Mouse (Mus musculus): Measurements from ENCODE around the gene Ifnk.

Gene Ifnk

GRCm38 (mm10) chr4:35140317-35140716 is 11.5 kb upstream of the Ifnk start:
- no peak for DNase-seq (ENCODE audit: low read depth, low spot score)

- DNase-seq (ENCODE audit: low read depth, low spot score), result no peak
Measured at GRCm38 (mm10) chr4:35143472-35144102, 8.3 kb upstream of the Ifnk start.

GRCm38 (mm10) chr4:35145726-35146125 is 6.1 kb upstream of the Ifnk start:
- no peak for DNase-seq (ENCODE audit: low read depth, low spot score)

GRCm38 (mm10) chr4:35146597-35146996 is 5.3 kb upstream of the Ifnk start:
- no peak for DNase-seq (ENCODE audit: low read depth, low spot score)

GRCm38 (mm10) chr4:35148326-35148725 is 3.5 kb upstream of the Ifnk start:
- DNase-seq (ENCODE audit: low read depth, low spot score), result no peak

DNA sequence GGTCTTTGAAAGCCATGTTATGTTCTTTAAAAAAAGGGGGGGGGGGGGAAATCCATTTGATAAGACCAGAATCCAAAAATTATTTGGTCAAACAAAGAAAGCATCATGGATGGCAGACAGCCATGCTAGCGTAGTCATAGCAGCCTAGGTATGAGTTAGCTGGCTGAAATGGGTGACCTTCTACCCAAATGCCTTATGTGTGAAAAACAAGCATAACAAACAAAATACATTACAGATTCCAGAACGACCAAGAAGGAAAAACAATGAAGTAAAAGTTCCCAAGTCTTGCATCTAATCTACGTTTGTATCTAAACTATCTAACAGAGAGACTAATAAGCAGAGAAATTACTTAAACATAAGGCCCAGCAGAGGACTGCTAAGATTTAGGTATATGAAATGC is 1.1 kb upstream of the Ifnk start:
- DNase-seq (ENCODE audit: low read depth, low spot score), result no peak

- DNase-seq (ENCODE audit: low read depth, low spot score), result no peak
Measured at GRCm38 (mm10) chr4:35154051-35154450, 2.2 kb downstream of the Ifnk start.

DNA sequence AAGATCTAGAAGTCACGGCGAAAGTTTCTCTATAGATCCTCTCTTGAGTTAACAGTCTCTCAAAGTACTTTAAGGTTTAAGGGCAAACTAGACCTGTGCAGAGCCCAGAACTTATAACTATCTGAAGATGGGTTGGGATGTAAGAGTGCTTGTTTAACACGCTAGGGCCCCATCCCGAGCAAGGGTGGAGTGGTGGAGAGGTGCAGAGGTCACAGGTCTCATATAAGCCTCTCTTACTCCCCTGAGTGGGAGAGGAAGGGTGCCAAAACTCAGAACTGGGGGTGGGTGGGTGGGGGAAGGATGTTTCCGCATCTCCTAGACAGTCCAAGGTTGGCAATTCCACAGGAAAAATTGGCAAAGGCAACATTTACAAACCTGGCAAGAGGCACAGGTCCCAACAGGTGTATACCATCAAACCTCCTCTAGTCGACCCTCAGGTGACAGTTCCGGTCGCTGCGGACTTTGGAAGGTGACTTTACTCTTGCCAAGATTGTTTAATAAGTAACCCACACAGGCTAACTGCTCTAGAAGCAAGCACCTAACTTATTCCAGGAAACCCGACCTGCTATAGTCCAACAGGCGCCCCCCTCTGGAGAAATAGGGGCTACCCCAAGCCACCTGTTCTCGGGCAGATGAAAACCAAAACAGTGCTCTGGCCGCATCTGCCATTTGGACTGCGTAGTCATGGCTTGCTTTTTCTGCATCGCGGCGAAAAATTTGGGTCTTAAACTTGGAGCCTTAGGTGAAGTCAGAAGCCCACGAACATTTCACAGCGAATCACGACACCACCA is 3.5 kb downstream of the Ifnk start:
- peak; percentile 64 for DNase-seq (ENCODE audit: low read depth, low spot score)

- peak; percentile 54 for DNase-seq (ENCODE audit: low read depth, low spot score)
Measured at GRCm38 (mm10) chr4:35156149-35156611, 4.3 kb downstream of the Ifnk start.

GRCm38 (mm10) chr4:35156751-35157611 is 5.1 kb downstream of the Ifnk start, which contains the start of gene Mob3b:
Gene Mob3b (minus strand): TSS chr4:35157484.
- peak; percentile 88 for DNase-seq (ENCODE audit: low read depth, low spot score)

- no peak for DNase-seq (ENCODE audit: low read depth, low spot score)
Measured at GRCm38 (mm10) chr4:35157815-35158214, 6.0 kb downstream of the Ifnk start.

GRCm38 (mm10) chr4:35165275-35165674 is 13.4 kb downstream of the Ifnk start:
- no peak for DNase-seq (ENCODE audit: low read depth, low spot score)

- DNase-seq (ENCODE audit: low read depth, low spot score), result no peak
Measured at GRCm38 (mm10) chr4:35165947-35166346, 14.1 kb downstream of the Ifnk start.

DNA sequence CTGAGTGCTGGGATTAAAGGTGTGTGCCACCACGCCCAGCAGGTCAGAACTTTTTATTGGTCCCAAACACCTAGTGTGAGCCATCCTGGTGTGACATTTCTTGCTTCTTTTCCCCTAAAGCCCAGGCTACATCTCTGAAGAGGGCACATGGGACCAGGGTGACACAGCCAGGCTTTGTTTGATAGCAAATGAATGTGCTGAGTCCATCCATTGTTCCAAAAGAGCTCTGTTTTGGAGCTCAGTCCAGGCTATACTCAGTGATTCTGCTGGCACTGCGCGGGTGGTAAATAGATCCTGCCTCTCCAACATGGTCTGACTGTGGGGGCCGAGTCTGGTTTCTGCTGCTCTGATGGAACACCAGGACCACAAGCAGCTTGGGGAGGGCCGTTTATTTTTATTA is 16.0 kb downstream of the Ifnk start:
- no peak for DNase-seq (ENCODE audit: low read depth, low spot score)

- DNase-seq (ENCODE audit: low read depth, low spot score), result no peak
Measured at GRCm38 (mm10) chr4:35169571-35170125, 17.8 kb downstream of the Ifnk start.

DNA sequence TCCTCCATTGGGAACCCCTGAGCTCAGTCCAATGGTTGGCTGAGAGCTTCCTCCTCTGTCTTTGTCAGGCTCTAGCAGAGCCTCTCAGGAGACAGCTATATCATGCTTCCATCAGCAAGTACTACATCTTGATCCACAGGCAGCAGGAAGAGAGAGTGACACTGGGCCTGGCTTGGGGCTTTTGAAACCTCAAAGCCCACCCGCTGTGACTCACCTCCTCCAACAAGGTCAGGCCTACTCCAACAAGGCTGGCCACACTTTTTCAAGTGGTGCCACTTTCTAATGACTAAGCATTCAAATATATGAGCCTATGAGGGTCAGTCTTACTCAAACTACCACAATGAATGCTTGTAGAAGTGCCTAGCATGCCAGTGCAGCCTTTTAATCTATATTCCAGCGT is 20.6 kb downstream of the Ifnk start:
- DNase-seq (ENCODE audit: low read depth, low spot score), result no peak

GRCm38 (mm10) chr4:35173551-35173950 is 21.7 kb downstream of the Ifnk start:
- no peak for DNase-seq (ENCODE audit: low read depth, low spot score)

DNA sequence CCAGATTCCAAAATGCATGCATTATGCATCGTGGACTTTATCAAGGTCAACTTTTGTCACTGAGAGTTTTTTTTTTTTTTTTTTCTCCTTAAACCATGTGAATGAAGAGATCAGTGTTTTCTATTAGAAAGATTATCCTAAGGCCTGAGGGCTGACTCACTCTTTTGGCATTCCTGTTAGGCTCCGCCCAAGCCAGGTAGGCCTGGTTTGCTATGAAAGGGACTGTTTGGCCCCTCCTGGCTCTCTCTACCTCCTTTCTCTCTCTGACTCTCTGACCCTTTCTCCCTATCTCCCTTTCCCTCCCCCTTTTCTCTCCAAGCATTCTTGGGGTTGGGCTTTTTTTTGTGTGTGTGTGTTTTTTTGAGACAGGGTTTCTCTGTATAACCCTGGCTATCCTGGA is 23.7 kb downstream of the Ifnk start:
- no peak for DNase-seq (ENCODE audit: low read depth, low spot score)

- no peak for DNase-seq (ENCODE audit: low read depth, low spot score)
Measured at GRCm38 (mm10) chr4:35177926-35178645, 26.2 kb downstream of the Ifnk start.

DNA sequence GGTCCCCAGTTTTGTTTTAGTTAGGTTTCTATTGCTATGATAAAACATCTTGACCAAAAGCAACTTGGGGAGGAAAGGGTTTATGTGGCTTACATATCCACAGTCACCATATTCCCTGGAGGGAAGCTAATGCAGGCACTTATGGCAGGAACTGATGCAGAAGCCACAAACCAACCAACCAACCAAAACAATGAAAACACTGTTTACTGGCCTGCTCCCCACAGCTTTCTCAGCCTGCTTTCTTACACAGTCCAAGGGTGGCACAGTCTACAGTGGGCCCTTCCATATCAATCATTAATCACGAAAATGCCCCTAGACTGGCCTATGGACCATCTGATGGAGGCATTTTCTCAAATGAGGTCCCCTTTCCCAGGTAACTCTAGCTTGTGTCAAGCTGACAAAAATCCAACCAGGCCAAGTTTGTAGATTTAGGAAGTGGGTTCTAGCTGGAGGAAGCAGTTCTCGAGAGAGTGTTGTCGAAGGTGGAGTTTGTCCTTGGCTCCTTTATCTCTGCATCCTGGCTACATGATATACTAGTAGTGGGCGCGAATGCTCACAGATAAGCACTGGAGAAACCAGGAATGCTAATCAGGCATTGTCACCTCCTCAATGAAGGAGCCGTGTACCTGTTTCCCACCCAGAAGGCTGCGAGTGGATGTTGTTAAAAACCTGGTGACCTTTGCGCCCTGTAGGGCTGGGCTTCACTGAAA is 35.9 kb downstream of the Ifnk start:
- DNase-seq (ENCODE audit: low read depth, low spot score), result no peak

- no peak for DNase-seq (ENCODE audit: low read depth, low spot score)
Measured at GRCm38 (mm10) chr4:35189794-35190193, 37.9 kb downstream of the Ifnk start.
